Mouse (Mus musculus) ovary, postnatal 14 days (tissue): ENCODE results near the gene Piwil4.
"Not testable (repeated sequence)": the region's sequence is repeated elsewhere in the genome, so short reads cannot be mapped to it uniquely, and the experiment has no call there.

ENCODE experiments used
- DNase-seq: peaks from one replicate; pipeline ENCODE4 v3.0.0; 2022; ENCODE audit warnings: low spot score

The Piwil4 gene

DNA sequence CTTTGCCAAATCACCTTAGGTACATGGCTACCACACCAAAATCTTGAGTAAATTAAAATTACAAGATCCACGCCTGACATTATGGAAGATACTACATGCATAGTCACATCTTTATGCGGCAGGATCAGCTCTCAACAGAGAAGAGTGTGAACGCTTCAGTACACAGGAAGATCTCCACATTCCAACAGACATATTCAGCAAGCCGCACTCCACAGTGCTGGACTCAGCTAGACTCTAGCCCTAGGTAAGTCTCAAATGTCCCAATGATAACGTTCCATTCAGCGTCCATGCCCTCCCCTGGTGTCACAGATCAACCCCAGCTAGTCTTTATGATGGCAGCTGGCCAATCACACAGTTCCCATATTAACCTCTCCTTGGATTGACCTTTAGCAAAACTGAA is 14.5 kb downstream of the Piwil4 start:
- no peak for DNase-seq

DNA sequence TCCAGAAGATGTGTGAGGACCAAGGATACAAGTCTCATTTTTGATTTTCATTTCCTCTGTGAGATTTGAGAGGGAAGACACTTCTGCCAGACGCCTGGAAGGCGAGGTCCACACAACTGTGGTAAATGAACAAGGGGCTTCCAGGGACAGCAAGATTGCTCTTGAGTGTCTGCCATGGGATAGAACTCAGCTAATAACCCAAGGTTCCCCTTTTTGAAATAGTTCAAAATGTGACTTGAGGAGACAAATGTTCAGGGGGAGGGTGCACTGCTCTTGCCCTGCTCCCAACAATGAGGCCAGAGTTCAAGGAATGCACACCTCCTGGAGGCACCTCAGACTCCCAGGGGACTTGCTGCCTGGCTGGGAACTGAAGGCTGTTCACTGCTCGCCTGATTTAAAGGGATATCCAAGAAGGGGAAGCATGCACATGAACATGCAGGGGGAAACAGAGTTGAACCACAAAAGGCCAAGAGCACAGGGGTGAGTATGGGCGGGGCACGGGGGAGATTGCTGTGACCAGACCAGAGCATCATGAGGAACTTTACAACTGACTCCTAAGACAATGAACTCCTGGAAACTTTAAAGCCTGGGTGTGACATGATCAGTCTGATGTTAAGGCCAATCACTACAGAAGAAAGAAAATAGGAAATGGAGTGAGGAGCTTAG is 15.6 kb downstream of the Piwil4 start:
- no peak for DNase-seq

DNA sequence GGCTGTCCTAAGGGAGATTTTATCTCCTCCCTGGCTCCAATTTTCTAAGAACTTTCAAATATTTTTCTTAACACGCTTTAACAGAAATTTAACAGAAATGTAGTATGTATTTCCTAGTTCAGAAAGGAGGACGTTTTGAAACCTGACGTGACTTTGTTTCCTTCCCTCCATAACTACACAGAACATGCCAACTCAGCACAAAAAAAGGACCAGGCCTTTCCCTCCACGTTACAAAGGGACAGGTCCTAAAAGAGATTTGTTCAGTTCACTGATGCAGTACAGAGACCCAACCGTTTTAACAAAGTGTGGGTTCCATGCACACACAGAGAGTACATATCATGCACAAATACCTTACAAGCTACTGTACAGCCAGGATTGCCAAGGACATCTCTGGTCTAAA is 18.9 kb downstream of the Piwil4 start:
- no peak for DNase-seq

DNA sequence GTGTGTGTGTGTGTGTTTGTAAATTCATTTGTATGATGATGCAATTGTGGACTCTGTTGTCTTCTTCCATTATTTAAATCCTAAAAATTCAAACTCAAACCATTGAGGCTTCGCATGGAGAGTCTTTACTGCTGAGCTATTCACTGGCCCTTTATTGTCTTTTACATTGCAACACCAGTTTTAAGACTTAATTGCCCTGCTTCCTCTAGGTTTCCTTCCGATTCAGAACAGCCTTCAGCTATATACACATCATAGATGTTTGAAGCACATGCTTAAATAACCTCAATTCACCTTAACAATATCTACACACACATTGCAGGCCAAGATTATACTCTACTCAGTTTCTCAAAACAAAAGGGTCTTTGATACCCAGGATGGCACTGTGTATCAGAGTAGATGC is 20.1 kb downstream of the Piwil4 start:
- DNase-seq: no peak

DNA sequence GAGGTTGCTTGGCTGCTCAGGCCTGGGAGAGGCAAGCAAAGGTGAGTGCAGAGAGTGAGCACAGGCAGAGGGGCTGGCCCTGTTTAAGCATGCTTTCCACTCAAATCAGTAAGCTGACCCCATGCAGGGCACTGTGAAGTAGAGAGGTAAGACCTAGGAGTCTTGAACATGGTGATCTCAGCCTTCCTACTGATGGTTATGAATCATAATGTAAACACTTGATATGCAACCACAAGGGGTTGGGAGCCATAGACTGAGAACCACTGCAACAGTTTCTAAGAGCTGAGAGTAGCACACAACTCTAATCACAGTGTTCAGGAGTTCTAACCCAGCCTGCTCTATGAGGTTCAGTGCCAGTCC is 22.2 kb downstream of the Piwil4 start:
- DNase-seq: no peak

DNA sequence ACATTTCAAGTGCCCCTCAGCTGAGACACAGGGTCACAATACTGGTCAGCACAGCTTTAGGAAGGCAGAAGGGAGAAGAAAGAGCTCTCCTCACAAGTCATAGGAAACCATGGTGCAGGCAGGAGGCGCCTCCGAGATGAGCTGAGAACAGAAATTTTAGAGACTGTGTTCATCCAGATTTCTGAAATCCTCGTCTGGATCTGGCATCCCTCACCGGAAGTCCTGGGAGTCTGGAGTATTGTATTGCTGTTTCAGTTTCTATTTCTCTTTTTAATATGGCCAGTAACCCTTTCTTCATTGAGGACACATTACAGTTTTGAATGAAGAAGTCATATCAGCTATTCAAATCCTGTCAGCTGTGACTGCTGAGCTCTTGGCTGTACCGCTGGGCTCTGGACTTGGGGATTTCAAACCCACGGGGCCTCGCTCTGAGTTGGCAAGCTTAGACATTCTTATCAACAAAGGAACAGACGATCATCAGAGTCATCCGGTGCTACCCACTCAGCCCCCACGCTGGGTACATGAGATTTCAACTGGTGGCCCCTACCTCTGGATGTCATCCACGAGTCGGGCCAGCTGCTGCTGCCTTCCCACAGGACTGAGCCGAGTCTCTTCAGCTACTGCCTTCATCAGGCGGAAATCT is 22.7 kb downstream of the Piwil4 start:
- peak; percentile 20 for DNase-seq

DNA sequence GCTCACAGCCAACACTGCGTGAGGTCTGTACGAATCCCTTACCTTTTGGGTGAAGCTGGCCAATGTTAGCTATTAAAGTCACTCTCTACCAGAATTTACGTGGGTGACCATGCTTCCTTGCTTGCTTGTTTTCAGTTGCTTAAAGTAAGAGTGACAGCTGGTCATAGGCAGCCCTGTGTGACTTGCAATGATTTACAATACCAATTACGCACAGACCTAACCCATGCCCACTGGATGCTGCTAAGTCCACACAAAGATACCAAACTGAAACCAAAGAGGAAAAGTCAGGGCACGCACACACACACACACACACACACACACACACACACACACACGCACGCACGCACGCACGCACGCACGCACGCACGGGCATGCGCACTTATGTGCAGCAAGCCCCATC is 25.3 kb downstream of the Piwil4 start:
- no peak for DNase-seq

DNA sequence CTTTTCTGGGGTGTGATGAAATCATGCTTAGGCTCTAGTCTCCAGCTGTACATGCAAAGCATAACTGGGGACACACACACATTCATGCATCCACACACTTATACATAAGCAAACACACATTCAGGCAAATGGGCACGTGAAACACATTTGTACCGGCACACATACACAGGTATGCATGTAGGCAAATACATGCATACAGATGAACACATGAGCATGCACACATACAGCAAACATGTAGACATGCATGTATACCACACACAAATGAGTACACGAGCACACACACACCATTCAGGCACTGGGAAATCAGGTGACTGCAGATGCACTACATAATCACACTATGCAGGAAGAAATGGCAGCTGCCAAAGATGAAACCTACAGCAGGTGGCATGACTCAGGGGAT is 29.6 kb downstream of the Piwil4 start:
- no peak for DNase-seq

DNA sequence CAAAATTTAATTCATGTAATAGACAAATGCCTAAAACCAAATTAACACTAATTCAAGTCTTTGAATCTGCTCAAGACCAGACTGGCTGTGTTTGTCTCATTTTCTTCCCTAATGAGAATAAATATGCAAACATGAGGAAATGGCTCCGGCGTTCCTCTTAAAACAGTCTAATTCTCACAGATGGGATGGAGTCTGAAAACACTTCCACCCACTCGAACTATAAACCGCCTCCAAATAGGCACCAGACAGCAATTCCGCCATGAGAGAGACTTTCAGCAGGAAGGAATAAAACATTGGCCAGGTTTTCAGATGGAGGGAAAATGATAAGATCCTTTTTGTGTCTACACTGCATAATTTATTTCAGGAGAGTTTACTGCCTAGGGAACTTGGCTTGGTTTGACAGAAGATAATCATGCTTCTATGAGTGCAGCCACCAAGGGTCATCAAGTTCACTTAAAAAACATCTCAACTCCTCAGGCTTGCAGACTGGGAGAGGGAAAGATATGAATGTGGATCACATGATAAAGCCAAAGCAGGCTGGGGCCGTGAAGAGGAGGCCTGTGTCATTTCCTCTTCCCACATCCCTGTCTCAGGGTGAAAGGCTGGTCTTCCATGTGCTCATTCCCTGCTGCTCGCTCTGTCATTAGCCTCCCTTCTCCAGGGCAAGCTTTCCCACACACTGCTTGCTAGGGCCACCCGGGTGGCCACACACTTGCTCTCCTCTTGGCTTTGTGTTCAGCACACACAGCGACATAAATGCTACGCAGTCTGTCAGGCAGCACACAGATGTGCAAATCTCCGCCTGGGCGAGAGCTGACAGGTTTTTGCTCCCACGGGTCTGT is 35.0 kb downstream of the Piwil4 start:
- no peak for DNase-seq

DNA sequence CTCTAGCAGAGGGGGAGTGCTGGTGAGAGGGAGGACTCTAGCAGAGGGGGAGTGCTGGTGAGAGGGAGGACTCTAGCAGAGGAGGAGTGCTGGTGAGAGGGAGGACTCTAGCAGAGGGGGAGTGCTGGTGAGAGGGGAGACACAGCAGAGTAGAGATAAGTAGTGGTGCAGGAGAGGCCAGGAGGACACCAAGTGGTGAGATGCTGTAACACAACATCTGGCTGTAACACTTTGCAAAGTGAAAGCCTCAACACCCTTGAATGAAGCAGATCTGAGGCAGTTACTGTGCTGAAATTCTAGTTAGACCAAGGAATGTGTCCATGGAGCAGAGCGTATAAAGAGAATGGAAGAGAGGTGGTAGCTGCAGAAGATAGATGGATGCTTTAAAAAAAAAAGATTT is 39.7 kb downstream of the Piwil4 start:
- DNase-seq: not testable (repeated sequence)

DNA sequence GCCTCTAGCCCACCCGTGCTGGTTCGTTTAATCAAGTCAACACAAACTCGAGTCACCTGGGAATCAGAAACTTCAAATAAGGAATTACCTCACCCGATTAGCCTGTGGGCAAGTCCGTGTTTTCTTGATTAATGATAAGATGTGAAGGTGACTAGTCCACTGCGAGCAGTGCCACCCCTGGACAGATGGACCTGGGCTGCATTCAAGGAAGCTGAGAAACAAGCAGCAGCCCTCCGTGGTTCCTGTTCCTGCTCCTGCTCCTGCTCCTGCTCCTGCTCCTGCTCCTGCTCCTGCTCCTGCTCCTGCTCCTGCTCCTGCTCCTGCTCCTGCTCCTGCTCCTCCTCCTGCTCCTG is 41.3 kb downstream of the Piwil4 start:
- no peak for DNase-seq

DNA sequence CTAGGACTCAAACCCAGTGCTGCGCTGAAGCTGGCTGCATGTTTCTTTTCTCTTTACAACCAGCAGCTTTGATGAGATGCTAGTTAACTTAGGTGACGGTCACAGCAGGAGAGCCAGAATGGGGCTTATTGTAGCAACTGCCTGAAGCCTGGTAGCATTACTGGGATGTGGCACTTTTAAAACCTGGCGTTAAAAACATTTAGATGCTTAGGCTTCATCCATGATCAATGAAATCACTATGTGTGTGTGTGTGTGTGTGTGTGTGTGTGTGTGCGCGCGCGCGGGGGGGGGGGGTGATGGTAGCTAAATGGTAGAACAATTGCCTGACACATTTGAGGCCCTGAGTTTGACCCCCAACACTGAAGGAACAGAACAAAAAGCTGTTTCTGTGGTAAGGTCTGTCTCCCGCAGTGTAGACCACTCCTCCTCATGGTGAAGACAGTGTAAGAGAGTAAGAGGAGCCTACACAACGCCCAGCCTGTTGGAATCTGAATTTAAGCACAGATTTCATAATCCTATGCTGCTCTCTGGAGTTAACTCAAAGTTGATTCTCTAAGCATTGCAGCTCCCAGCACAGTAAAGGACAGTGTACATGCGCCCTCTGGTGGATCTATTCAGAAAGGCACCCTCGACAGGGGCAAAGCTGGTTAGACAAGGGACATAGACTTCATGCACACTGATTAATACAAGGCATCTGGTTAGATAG is 41.8 kb downstream of the Piwil4 start:
- peak; percentile 94 for DNase-seq

DNA sequence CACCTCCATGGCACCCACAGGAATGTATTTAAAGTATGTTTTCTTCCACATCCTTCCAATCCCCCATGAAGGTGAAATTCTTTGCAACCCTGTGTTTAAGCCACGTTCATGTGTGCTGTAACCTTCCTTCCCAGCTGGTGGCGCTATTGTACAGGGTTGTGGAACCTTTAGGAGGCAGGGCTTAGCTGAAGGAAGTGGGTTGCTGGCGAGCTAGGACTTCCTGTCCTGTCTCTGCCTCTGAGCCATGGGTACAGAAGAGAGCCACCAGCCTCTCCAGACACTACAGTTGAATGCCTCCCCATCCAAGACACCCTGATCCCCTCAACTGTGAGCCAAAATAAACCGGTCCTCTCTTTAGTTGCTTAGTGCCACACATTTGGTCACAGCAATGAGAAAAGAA is 42.6 kb downstream of the Piwil4 start:
- no peak for DNase-seq

DNA sequence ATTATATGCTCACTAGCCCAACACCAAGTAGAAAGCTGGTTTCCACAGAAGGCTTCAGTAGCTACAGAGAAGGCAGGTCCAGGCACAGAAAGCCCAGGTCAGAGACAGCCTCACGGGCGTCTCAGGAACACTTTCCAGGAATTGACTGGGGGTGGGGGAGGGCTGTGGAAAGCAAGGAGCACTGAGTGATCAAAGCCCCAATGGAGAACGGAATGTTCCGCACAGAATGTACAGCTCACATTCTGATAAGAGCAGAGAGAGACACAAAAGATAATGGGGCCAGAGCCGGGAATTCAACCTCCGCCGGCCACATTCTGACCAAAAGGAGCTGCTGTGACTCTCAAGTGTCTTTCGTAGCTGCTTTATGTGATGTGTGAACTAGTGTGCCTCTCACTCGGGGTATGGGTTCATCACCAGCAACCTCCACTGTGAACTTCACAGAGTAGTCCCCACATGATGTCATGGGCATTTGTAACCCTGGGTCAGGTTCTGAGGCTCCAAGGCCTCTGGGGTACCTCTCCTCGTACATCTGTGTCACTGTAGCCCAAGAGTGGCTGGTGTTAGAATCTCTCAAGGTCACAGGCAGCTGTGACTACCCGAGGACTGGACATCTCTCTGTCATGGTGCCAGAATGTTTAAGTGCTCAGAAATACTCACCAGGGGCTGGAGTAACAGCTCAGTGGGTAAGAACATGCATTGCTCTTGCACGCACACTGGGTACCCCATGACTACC is 51.0 kb downstream of the Piwil4 start:
- DNase-seq: no peak

DNA sequence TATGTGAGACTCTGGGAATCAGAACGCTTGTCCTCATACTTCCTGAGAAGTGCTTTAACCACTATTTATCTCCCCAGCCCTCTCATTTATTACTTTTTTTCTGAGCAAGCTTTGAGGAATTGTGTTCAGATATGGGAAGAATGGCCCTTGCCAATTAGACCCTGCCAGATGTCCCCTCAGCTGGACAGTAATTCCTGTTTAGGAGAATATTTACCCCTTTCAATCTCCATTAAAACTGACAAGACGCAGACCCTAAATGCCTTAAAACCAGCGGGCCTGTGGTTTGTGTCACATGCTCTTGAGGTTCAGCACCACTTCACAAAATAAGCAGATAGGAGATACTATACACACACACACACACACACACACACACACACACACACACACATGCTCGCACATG is 56.2 kb downstream of the Piwil4 start:
- DNase-seq: no peak

DNA sequence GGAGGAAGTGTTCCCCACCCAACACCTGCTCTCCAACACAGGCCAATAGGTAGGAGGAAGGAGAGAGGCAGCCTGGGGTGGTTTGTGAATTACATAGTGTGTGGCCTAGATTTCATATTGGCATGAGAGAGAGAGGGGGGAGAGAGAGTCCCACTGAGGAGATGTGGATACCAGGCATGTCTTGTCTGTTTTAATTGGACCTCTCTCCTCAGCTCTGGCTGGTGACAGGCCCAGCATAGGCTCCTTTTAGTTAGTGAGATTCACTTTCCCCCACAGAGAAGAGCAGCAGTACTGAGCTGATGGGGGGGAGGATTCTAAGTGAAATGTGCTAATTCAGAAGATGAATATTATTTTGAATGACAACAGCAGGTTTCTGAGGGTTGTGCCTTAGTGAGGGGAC is 57.8 kb downstream of the Piwil4 start:
- DNase-seq: no peak

DNA sequence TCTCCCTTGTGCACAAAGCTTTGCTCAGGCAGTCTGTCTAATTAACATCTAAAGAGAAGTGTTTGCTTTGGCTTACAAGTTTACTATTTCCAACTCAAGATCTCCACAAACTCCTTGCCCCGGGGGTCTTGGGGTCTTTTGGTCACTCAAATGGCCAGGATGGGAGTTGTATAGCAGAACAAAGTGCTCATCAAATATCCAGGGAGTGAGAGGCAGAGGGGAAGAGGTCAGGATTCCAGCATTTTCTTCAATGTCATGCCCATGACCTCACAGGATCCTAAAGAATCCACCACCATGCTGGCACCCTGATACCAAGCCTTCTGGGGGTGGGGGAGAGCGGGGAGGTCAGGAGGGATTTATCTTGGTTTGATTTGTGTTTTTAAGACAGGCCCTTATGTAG is 59.9 kb downstream of the Piwil4 start:
- no peak for DNase-seq

DNA sequence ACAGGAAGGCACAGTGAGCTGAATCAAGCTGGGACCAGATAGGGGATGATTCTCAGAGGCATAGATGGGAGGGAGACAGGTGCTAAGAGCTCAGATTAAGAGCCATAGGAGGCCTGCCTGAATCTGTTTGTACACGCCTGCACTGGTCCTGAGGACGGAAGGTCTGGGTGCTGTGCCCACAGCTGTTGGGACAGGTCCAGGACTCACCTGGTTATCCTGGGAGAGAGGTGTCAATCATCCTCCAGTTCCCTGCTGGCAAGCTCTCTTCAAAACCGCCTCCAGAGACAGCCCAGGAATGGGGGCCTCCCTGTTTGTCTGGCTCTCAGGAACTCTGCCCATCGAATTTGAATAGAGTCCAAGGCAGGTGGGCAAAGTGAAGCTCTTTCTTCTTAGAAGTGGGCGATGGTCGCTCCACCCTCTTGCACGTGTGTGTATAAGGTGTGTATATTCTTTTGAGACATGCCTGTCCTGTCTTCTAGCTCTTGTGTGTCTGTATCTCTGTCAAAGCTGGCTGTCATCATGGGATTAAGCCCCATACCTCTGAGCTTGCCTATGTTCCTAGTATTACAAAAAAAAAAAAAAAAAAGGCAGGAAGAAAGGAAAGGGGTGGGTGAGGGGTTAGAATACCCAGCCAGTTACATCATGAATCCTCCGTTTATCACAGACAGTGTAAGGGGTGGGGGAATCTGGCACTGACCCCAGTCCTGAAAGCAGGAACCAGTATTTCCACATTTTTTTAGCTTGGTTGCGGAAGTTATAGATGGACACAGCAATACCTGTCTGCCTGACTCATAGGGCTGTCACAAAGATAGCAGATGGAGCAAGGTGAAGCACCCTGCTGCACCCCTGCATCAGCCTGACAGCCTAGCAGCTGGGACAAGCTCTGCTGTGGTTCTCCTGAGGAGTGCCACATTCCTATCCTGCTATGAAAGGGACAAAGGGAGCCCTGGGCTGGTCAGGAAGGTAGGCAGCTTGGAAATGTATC is 64.5 kb downstream of the Piwil4 start:
- DNase-seq: no peak

DNA sequence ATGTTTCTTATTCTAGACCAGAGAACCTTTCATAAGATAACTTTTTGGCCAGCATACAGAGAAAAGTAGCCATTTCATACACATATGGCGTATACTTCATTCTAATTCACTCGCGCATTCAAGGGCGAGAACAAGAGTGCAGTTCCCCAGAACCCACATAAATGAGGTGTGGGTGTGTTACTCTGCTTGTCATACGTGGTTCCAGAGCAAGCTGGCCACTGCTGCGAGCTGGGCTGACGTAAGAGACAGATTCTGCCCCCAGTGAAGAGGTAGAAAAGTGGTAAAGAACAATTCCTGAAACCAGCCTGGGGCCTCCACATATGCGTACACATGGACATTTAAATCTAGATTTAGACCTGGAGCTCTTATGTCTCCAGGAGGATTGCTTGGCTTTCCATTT is 66.0 kb downstream of the Piwil4 start:
- DNase-seq: no peak

DNA sequence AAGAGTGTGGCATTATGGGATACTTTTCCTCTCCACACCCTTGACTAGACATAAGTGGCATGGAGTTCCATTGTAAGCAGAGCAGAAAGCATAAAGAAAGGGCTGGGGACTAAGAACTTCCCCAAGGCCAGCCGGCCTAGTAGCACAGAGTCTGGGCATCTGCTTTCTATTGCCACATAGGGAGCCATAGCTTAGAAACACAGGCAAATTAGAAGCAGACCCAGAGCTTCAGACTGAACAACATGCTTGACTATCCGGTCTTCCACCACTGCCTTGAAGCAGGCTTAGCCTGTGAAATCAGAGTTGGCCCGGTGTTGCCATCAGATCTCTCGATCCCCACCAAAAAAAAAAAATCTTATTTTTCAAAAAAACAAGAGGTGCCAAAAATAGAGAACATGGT is 67.4 kb downstream of the Piwil4 start:
- DNase-seq: no peak

DNA sequence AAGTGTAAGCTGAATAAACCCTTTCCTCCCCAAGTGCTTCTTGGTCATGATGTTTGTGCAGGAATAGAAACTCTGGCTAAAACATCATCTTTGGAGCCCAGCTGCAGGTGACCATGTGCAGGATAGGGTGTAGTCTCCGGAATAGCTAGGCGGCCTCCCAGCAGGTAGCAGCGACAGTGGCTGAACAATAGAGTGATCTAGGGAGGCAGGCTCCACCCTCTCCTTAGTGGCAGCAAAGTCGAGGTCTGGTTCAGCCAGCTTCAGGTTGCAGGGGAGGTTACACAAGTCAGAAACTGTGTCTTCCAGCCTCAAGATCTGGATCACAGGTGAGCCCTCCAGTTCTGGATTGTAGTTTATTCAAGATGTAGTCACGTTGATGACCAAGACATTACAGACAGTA is 68.6 kb downstream of the Piwil4 start:
- not testable (repeated sequence) for DNase-seq
